ENCODE assay signal across 9 mouse cellular contexts in the genomic region with DNA sequence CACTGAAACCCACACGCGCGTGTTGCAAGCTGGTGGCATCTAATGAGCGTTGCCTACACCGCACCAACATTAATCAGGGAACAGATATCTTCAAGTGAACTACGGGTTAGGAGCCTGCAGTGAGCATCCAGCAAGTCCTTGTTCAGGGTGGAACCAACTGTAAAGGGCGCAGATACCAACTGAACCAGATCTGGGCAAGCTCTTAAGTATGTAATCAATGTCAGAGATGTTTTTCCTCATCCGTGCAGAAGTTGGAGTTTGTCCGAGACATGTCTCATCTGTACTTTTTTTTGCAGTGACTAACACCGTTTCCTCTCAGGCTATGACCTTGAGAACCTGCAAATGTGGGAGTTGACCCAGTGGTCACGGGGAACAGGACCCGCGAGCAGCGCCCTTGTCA. TPM values are rescaled to one million over a fixed set of nuclear protein-coding genes. Genes with fewer than 3 reads are reported as not detected.
A peak's percentile ranks its signal among the peaks of the same experiment; 100 is the strongest.
DNase-seq lines count a peak whose midpoint lies in the region; ATAC-seq lines count a peak whose summit lies in the region.
"Had no signal": no experiment of that assay in that cellular context is flagged by ENCODE, and none has a peak within 500 bp of the region (broad histone marks: within the 10 kb centered on the region; RNA-seq: fewer than 3 reads in every experiment).

No protein-coding gene starts in this region.

- peak overlapping the region; percentile 90 for H3K4me2 ChIP-seq in heart, embryonic 14.5 days (ENCODE audit: low read length)
- H3K4me2 ChIP-seq in hindbrain, embryonic 13.5 days = peak overlapping the region; percentile 92
- H3K4me2 ChIP-seq in midbrain, embryonic 13.5 days (replicated peaks) = peak overlapping the region; percentile 93

- peak overlapping the region; percentile 48; the same call in 1 of the 2 replicates for H3K9ac ChIP-seq in heart, embryonic 14.5 days (ENCODE audit: low read length)
- H3K9ac ChIP-seq in hindbrain, embryonic 13.5 days = peak overlapping the region; percentile 72; the same call in 1 of the 2 replicates
- no peak overlapping the region for H3K9ac ChIP-seq in midbrain, embryonic 13.5 days (replicated peaks)

- ATAC-seq in heart, embryonic 14.5 days (ENCODE audit: insufficient number of reproducible peaks, insufficient read depth, low FRiP score, low read depth) = no peak
- 0 out of 2 replicates have a peak, but pooled peaks have one; percentile 10 for ATAC-seq in hindbrain, embryonic 13.5 days (ENCODE audit: low FRiP score)
- ATAC-seq in midbrain, embryonic 13.5 days = no peak
- ATAC-seq in megakaryocyte progenitor cell, adult 5-6 weeks (replicated peaks; ENCODE audit: poor library complexity) = no peak

- H3K4me1 ChIP-seq in heart, embryonic 14.5 days (ENCODE audit: control insufficient read depth in 2 of 2, insufficient read depth in 2 of 2, low read length in 2 of 2) = peaks cover 4% of the 10 kb centered on the region in 2 experiments; a peak in 2 of 4 replicates
- peaks cover 18% of the 10 kb centered on the region for H3K4me1 ChIP-seq in embryonic facial prominence, embryonic 10.5 days
- peaks cover 16% of the 10 kb centered on the region for H3K4me1 ChIP-seq in hindbrain, embryonic 13.5 days (replicated peaks)
- H3K4me1 ChIP-seq in midbrain, embryonic 13.5 days (replicated peaks) = peaks cover 19% of the 10 kb centered on the region

- 30% methylated on average over 14 of the region's 14 CpGs for WGBS in heart, embryonic 14.5 days
- 30% methylated on average over 14 of the region's 14 CpGs for WGBS in embryonic facial prominence, embryonic 10.5 days
- 35% methylated on average over 14 of the region's 14 CpGs for WGBS in hindbrain, embryonic 13.5 days
- 33% methylated on average over 14 of the region's 14 CpGs for WGBS in midbrain, embryonic 13.5 days

- DNase-seq in heart, adult 9 months (ENCODE audit: low spot score in 2 of 2) = no peak
- DNase-seq in embryonic facial prominence, embryonic 10.5 days (ENCODE audit: low spot score) = no peak
- no peak for DNase-seq in thymus, postnatal 0 days (ENCODE audit: low spot score)
- DNase-seq in frontal cortex, postnatal 10 days (ENCODE audit: low spot score in 2 of 2) = no peak

- H3K27ac ChIP-seq in heart, embryonic 14.5 days (replicated peaks in 1 of 2; ENCODE audit: control insufficient read depth in 1 of 2, insufficient read depth in 1 of 2, low read depth in 2 of 2, low read length in 2 of 2) = no peak overlapping the region
- H3K27ac ChIP-seq in embryonic facial prominence, embryonic 10.5 days (replicated peaks) = no peak overlapping the region
- H3K27ac ChIP-seq in hindbrain, embryonic 13.5 days = no peak overlapping the region
- H3K27ac ChIP-seq in midbrain, embryonic 13.5 days = no peak overlapping the region

- H3K36me3 ChIP-seq in heart, embryonic 14.5 days (ENCODE audit: control insufficient read depth, insufficient read depth, low read length) = no peaks in the 10 kb centered on the region
- H3K36me3 ChIP-seq in embryonic facial prominence, embryonic 10.5 days (replicated peaks) = no peaks in the 10 kb centered on the region
- no peaks in the 10 kb centered on the region for H3K36me3 ChIP-seq in hindbrain, embryonic 13.5 days
- no peaks in the 10 kb centered on the region for H3K36me3 ChIP-seq in midbrain, embryonic 13.5 days

- H3K27me3 ChIP-seq in heart, embryonic 14.5 days (ENCODE audit: control insufficient read depth, insufficient read depth, low read length) = peaks cover 24% of the 10 kb centered on the region
- H3K27me3 ChIP-seq in embryonic facial prominence, embryonic 10.5 days (replicated peaks; ENCODE audit: low read depth, poor library complexity, severe bottlenecking) = peaks cover 52% of the 10 kb centered on the region
- peaks cover 60% of the 10 kb centered on the region for H3K27me3 ChIP-seq in hindbrain, embryonic 13.5 days
- H3K27me3 ChIP-seq in midbrain, embryonic 13.5 days = peaks cover 62% of the 10 kb centered on the region

- H3K9me3 ChIP-seq in heart, embryonic 14.5 days (ENCODE audit: control insufficient read depth, low read length) = no peaks in the 10 kb centered on the region
- no peaks in the 10 kb centered on the region for H3K9me3 ChIP-seq in embryonic facial prominence, embryonic 10.5 days
- H3K9me3 ChIP-seq in hindbrain, embryonic 13.5 days = no peaks in the 10 kb centered on the region
- H3K9me3 ChIP-seq in midbrain, embryonic 13.5 days = no peaks in the 10 kb centered on the region

- H3K4me3 ChIP-seq in heart, embryonic 14.5 days (ENCODE audit: control insufficient read depth in 1 of 2, insufficient read depth in 1 of 2, low read depth in 1 of 2, low read length in 2 of 2) = peak overlapping the region; percentile 39 to 57
- H3K4me3 ChIP-seq in embryonic facial prominence, embryonic 10.5 days = peak overlapping the region; percentile 58
- peak overlapping the region; percentile 58 for H3K4me3 ChIP-seq in hindbrain, embryonic 13.5 days
- H3K4me3 ChIP-seq in midbrain, embryonic 13.5 days (replicated peaks) = peak overlapping the region; percentile 59

RNA-seq across cellular contexts. Expression of a gene that starts 0.6 kb away (rescaled TPM):
- polyA plus RNA-seq in heart, embryonic 14.5 days (2014; fragmentation: Nextera tagmentation; extraction: Ambion mirVana) = 0.13 TPM in 1 of 2 replicates, not detected in the other
- not detected in 2 replicates for polyA plus RNA-seq in embryonic facial prominence, embryonic 10.5 days (2016; fragmentation: Nextera tagmentation; extraction: Ambion mirVana)
- 0.70 and 0.96 TPM in 2 replicates for polyA plus RNA-seq in hindbrain, embryonic 13.5 days (2015; fragmentation: Nextera tagmentation; extraction: Ambion mirVana)
- 0.24 and 0.26 TPM in 2 replicates for polyA plus RNA-seq in midbrain, embryonic 13.5 days (2015; fragmentation: Nextera tagmentation; extraction: Ambion mirVana)
- total RNA-seq in megakaryocyte progenitor cell, adult 5-6 weeks (2015) = 0.07 TPM in 1 of 2 replicates, not detected in the other
- not detected in 2 replicates for total RNA-seq in megakaryocyte progenitor cell, adult 5-6 weeks (2017)
- polyA plus RNA-seq in thymus, postnatal 0 days (2015; fragmentation: Nextera tagmentation; extraction: Ambion mirVana) = not detected in 2 replicates
- total RNA-seq: monocyte, adult 5-6 weeks had no signal

RNA-seq across cellular contexts. Expression of a gene that starts 55.6 kb away (rescaled TPM):
- polyA plus RNA-seq in heart, embryonic 14.5 days (2014; fragmentation: Nextera tagmentation; extraction: Ambion mirVana) = 15.0 and 16.3 TPM in 2 replicates
- polyA plus RNA-seq in embryonic facial prominence, embryonic 10.5 days (2016; fragmentation: Nextera tagmentation; extraction: Ambion mirVana) = 30.5 and 31.2 TPM in 2 replicates
- 32.9 and 33.3 TPM in 2 replicates for polyA plus RNA-seq in hindbrain, embryonic 13.5 days (2015; fragmentation: Nextera tagmentation; extraction: Ambion mirVana)
- 35.0 and 39.0 TPM in 2 replicates for polyA plus RNA-seq in midbrain, embryonic 13.5 days (2015; fragmentation: Nextera tagmentation; extraction: Ambion mirVana)
- total RNA-seq in megakaryocyte progenitor cell, adult 5-6 weeks (2015) = 19.8 and 22.0 TPM in 2 replicates
- total RNA-seq in megakaryocyte progenitor cell, adult 5-6 weeks (2017) = 22.8 and 26.3 TPM in 2 replicates
- 21.0 and 21.5 TPM in 2 replicates for polyA plus RNA-seq in thymus, postnatal 0 days (2015; fragmentation: Nextera tagmentation; extraction: Ambion mirVana)
